Mouse (Mus musculus): ENCODE results near the gene Rnasel. TPM values are rescaled to one million over a fixed set of nuclear protein-coding genes. Genes with fewer than 3 reads are reported as not detected.

The Rnasel gene
- polyA plus RNA-seq, 1 experiment from 2014 or later: 13.8 TPM

- H3K36me3 ChIP-seq: no peaks in the 10 kb centered on the region
- H3K4me2 ChIP-seq: no peak overlapping the region
- no peak overlapping the region for H3K27ac ChIP-seq
- no peak for DNase-seq
- no peaks in the 10 kb centered on the region for H3K9me3 ChIP-seq (replicated peaks)
- WGBS (ENCODE audit: insufficient replicate concordance): 75% methylated on average over 1 of the region's 1 CpGs
- no peak for ATAC-seq (ENCODE audit: low read depth)
- no peak overlapping the region for H3K9ac ChIP-seq
- no peaks in the 10 kb centered on the region for H3K27me3 ChIP-seq
- no peak overlapping the region for H3K4me3 ChIP-seq (replicated peaks)
- H3K4me1 ChIP-seq (replicated peaks): peaks cover 4% of the 10 kb centered on the region; the same call in 1 of the 2 replicates
Observed at GRCm38 (mm10) chr1:153770776-153771167, 21.5 kb downstream of the Rnasel start.

DNA sequence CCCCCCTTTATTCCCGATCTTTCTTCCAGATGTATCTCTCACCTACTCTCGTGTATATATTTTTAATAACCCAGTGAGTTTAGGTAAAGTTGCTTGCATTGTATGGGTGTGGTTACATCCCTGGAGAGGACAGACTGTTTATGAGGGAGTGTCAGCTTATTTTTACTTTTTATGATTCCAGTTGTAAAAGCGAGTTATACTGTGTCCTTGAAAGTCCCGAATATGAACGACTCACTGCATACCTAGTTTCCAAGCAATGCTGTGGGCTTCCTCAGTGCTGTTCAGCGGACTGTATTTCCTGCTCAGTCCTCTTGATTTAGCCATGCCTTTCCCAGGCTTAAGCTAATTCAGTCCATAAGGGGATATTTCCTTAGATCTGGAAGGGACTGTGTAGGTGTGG, 25.9 kb downstream of the Rnasel start:
- H3K4me2 ChIP-seq: no peak overlapping the region
- no peaks in the 10 kb centered on the region for H3K36me3 ChIP-seq
- H3K27me3 ChIP-seq: no peaks in the 10 kb centered on the region
- H3K4me1 ChIP-seq (replicated peaks): no peaks in the 10 kb centered on the region
- no peaks in the 10 kb centered on the region for H3K9me3 ChIP-seq (replicated peaks)
- 74% methylated on average over 6 of the region's 6 CpGs for WGBS (ENCODE audit: insufficient replicate concordance)
- H3K9ac ChIP-seq: no peak overlapping the region
- no peak for ATAC-seq (ENCODE audit: low read depth)
- H3K4me3 ChIP-seq (replicated peaks): no peak overlapping the region
- DNase-seq: no peak
- no peak overlapping the region for H3K27ac ChIP-seq

DNA sequence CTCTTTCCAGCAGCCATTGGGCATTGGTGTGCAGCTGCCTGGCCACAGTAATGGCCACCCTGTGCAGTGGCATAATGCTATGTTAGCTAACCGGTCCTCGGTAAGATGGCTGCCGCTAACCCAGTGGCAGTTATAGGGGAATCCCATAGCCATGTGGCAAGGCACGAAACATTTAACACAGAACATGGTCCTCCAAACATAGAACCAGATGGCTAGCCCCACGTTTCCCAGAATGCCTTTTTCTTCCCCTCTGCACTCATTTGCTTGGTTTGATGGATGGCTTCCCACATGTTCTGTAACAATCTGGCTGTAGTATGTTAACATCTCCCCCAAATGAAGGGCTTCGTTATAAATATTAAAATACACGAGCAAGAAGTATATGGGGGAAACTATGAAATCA, 27.0 kb downstream of the Rnasel start:
- H3K36me3 ChIP-seq: no peaks in the 10 kb centered on the region
- no peak overlapping the region for H3K4me3 ChIP-seq (replicated peaks)
- 77% methylated on average over 7 of the region's 7 CpGs for WGBS (ENCODE audit: insufficient replicate concordance)
- H3K27ac ChIP-seq: no peak overlapping the region
- no peaks in the 10 kb centered on the region for H3K9me3 ChIP-seq (replicated peaks)
- no peak overlapping the region for H3K9ac ChIP-seq
- H3K4me1 ChIP-seq (replicated peaks): no peaks in the 10 kb centered on the region
- DNase-seq (no peak), ATAC-seq (ENCODE audit: low read depth) (no peak)
- no peaks in the 10 kb centered on the region for H3K27me3 ChIP-seq
- no peak overlapping the region for H3K4me2 ChIP-seq

- no peaks in the 10 kb centered on the region for H3K4me1 ChIP-seq (replicated peaks)
- no peak overlapping the region for H3K4me2 ChIP-seq
- ATAC-seq (ENCODE audit: low read depth) (no peak), DNase-seq (no peak)
- no peak overlapping the region for H3K4me3 ChIP-seq (replicated peaks)
- H3K9me3 ChIP-seq (replicated peaks): no peaks in the 10 kb centered on the region
- no peaks in the 10 kb centered on the region for H3K36me3 ChIP-seq
- no peak overlapping the region for H3K27ac ChIP-seq
- WGBS (ENCODE audit: insufficient replicate concordance): 74% methylated on average over 10 of the region's 10 CpGs
- H3K27me3 ChIP-seq: no peaks in the 10 kb centered on the region
- H3K9ac ChIP-seq: no peak overlapping the region
Observed at GRCm38 (mm10) chr1:153778205-153778604, 29.0 kb downstream of the Rnasel start.

DNA sequence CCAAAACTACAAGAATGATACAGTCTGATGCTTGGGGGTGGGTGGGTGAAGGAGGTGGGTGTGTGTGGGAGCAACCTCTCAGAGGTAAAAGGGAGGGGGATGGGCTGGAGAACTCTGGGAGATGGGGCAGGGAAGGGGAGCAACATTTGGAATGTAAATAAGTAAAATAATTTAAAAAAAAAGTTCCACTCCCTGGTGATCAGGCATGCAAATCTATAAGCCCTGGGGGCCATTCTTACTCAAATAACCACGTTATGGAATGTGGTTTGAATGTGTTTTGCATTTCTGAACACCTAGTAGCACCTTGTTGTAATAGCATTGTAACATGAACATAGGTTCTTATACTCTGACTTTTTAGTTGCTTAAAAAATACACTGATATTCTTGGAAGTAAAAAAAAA, 34.1 kb downstream of the Rnasel start:
- H3K9me3 ChIP-seq (replicated peaks): no peaks in the 10 kb centered on the region
- H3K27ac ChIP-seq: no peak overlapping the region
- H3K9ac ChIP-seq: no peak overlapping the region
- H3K4me1 ChIP-seq (replicated peaks): no peaks in the 10 kb centered on the region
- no peak overlapping the region for H3K4me2 ChIP-seq
- H3K27me3 ChIP-seq: no peaks in the 10 kb centered on the region
- WGBS (ENCODE audit: insufficient replicate concordance): 40% methylated on average over 1 of the region's 1 CpGs
- H3K36me3 ChIP-seq: no peaks in the 10 kb centered on the region
- DNase-seq (no peak), ATAC-seq (ENCODE audit: low read depth) (no peak)
- H3K4me3 ChIP-seq (replicated peaks): no peak overlapping the region

- Histone ChIP-seq H3K27me3 (no peaks in the 10 kb centered on the region), H3K4me2 (no peak overlapping the region), H3K36me3 (no peaks in the 10 kb centered on the region), H3K9ac (no peak overlapping the region), H3K4me1 (replicated peaks) (no peaks in the 10 kb centered on the region), H3K9me3 (replicated peaks) (no peaks in the 10 kb centered on the region), H3K27ac (no peak overlapping the region), H3K4me3 (replicated peaks) (no peak overlapping the region)
- WGBS (ENCODE audit: insufficient replicate concordance): 16% methylated on average over 4 of the region's 4 CpGs
- ATAC-seq (ENCODE audit: low read depth): no peak
- DNase-seq: no peak
Observed at GRCm38 (mm10) chr1:153785608-153786007, 36.4 kb downstream of the Rnasel start.

- Histone ChIP-seq H3K4me1 (replicated peaks) (no peaks in the 10 kb centered on the region), H3K27ac (no peak overlapping the region), H3K9ac (no peak overlapping the region), H3K9me3 (replicated peaks) (no peaks in the 10 kb centered on the region), H3K36me3 (no peaks in the 10 kb centered on the region), H3K4me3 (replicated peaks) (no peak overlapping the region), H3K4me2 (no peak overlapping the region), H3K27me3 (no peaks in the 10 kb centered on the region)
- 17% methylated on average over 2 of the region's 2 CpGs for WGBS (ENCODE audit: insufficient replicate concordance)
- DNase-seq (no peak), ATAC-seq (ENCODE audit: low read depth) (no peak)
Observed at GRCm38 (mm10) chr1:153790708-153791107, 41.5 kb downstream of the Rnasel start.

GRCm38 (mm10) chr1:153794241-153794640, 45.0 kb downstream of the Rnasel start:
- H3K27ac ChIP-seq: no peak overlapping the region
- H3K4me1 ChIP-seq (replicated peaks): no peaks in the 10 kb centered on the region
- H3K9ac ChIP-seq: no peak overlapping the region
- no peaks in the 10 kb centered on the region for H3K9me3 ChIP-seq (replicated peaks)
- no peaks in the 10 kb centered on the region for H3K36me3 ChIP-seq
- no peak for DNase-seq
- no peaks in the 10 kb centered on the region for H3K27me3 ChIP-seq
- 75% methylated on average over 3 of the region's 3 CpGs for WGBS (ENCODE audit: insufficient replicate concordance)
- H3K4me2 ChIP-seq: no peak overlapping the region
- no peak for ATAC-seq (ENCODE audit: low read depth)
- no peak overlapping the region for H3K4me3 ChIP-seq (replicated peaks)

DNA sequence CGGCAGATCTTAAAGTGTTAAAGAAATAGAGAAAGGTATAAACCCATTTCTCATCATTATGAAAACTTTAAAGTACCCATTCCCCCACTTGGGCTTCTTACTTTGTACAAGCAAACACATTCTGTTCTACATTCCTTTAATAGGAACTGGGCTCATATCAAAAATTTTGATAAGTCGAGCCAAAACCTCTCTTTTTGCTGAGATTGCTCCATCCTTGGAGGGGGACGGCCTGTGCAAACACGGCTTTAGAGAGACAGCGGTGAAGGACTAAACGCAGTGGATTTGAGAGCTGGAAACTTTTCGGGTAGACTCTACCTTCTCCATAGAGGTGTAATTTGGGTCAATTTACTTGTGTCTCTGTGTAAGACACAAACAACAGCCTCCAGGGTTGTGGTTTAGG, 53.5 kb downstream of the Rnasel start:
- no peak for ATAC-seq (ENCODE audit: low read depth)
- Histone ChIP-seq H3K36me3 (no peaks in the 10 kb centered on the region), H3K27me3 (no peaks in the 10 kb centered on the region), H3K4me1 (replicated peaks) (no peaks in the 10 kb centered on the region), H3K9ac (no peak overlapping the region), H3K9me3 (replicated peaks) (no peaks in the 10 kb centered on the region), H3K4me2 (no peak overlapping the region), H3K4me3 (replicated peaks) (no peak overlapping the region), H3K27ac (no peak overlapping the region)
- WGBS (ENCODE audit: insufficient replicate concordance): 64% methylated on average over 7 of the region's 7 CpGs
- DNase-seq: no peak

DNA sequence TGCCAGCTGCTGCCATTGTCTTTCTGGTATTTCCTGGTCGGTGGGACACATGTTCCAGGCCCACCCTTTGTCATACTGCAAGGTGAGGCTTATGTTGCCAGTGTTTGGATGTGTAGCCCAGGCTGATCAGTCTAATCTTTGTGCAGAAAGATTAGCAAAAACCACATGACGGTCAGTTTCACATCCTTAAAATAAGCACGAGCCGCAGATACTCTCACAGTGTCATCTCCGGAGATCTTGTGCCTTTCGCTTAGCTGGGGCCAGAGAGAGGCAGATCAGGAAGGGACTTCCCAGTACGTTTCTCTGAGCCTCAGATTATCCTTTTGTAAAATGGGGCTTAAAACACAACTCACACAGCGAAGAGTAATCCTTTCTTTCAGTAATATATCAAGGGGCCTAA, 54.3 kb downstream of the Rnasel start:
- H3K4me1 ChIP-seq (replicated peaks): no peaks in the 10 kb centered on the region
- H3K36me3 ChIP-seq: no peaks in the 10 kb centered on the region
- ATAC-seq (ENCODE audit: low read depth) (no peak), DNase-seq (no peak)
- H3K9me3 ChIP-seq (replicated peaks): no peaks in the 10 kb centered on the region
- H3K4me3 ChIP-seq (replicated peaks): no peak overlapping the region
- H3K27ac ChIP-seq: no peak overlapping the region
- no peak overlapping the region for H3K4me2 ChIP-seq
- 54% methylated on average over 8 of the region's 8 CpGs for WGBS (ENCODE audit: insufficient replicate concordance)
- H3K9ac ChIP-seq: no peak overlapping the region
- no peaks in the 10 kb centered on the region for H3K27me3 ChIP-seq

DNA sequence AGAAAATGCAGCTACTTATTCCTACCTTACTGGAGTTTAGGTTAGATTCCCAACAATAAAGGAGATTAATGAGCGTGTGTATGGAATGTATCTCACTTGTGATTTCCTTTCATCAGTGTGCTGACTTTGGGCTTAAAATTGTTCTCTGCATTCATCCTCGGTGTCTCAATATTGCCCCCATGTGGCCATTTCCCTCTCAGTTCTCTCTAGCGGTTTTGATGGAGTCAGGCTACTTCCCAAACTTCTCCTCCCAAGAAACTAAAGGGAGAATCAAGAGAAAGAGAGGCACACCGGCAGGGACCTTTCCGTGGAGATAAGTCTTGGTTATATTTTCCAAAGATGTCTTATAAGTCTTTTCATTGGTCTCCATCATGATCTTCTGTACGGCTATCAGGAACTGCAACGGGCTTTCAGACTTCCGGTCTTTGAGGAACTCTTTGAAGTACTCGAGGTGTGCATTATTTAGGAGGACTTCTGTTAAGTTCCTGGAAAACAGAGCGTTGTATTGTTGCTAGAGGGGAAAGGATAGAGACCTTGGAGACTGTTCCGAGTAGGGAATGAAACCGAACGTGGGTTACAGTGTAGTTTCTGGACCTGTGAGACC, 58.3 kb downstream of the Rnasel start:
- no peak for ATAC-seq (ENCODE audit: low read depth)
- Histone ChIP-seq H3K4me3 (replicated peaks) (no peak overlapping the region), H3K9ac (no peak overlapping the region), H3K9me3 (replicated peaks) (no peaks in the 10 kb centered on the region), H3K27ac (no peak overlapping the region), H3K27me3 (no peaks in the 10 kb centered on the region), H3K36me3 (no peaks in the 10 kb centered on the region), H3K4me2 (peak overlapping the region; percentile 19; the same call in 1 of the 2 replicates), H3K4me1 (replicated peaks) (no peaks in the 10 kb centered on the region)
- WGBS (ENCODE audit: insufficient replicate concordance): 25% methylated on average over 13 of the region's 13 CpGs
- peak; percentile 9 for DNase-seq
